In genomic region chr7:19086042-19086441, GRCm38 (mm10) we compare ENCODE assay signal across 8 mouse cellular contexts. TPM values are rescaled to one million over a fixed set of nuclear protein-coding genes. Genes with fewer than 3 reads are reported as not detected.
DNase-seq lines count a peak whose midpoint lies in the region; ATAC-seq and TF ChIP-seq lines count a peak whose summit lies in the region.

No protein-coding gene starts in this region.

- peaks cover 75% of the 10 kb centered on the region for H3K36me3 ChIP-seq in hindbrain, embryonic 13.5 days
- H3K36me3 ChIP-seq in hindbrain, embryonic 16.5 days (ENCODE audit: control insufficient read depth, insufficient read depth, low read length) = peaks cover 42% of the 10 kb centered on the region
- H3K36me3 ChIP-seq in intestine, embryonic 16.5 days (ENCODE audit: control insufficient read depth, insufficient read depth, low read length) = peaks cover 20% of the 10 kb centered on the region
- peaks cover 13% of the 10 kb centered on the region; the same call in 1 of the 2 replicates for H3K36me3 ChIP-seq in lung, postnatal 0 days (ENCODE audit: insufficient read depth, low read length)
- H3K36me3 ChIP-seq in splenic B cell, adult 2 months (ENCODE audit: control insufficient read depth, insufficient read depth, low read length, poor library complexity, severe bottlenecking) = no peaks in the 10 kb centered on the region

- no peaks in the 10 kb centered on the region for H3K9me3 ChIP-seq in hindbrain, embryonic 13.5 days
- H3K9me3 ChIP-seq in hindbrain, embryonic 16.5 days (ENCODE audit: control insufficient read depth, low read length) = no peaks in the 10 kb centered on the region
- H3K9me3 ChIP-seq in intestine, embryonic 16.5 days (ENCODE audit: control insufficient read depth, low read length) = no peaks in the 10 kb centered on the region
- H3K9me3 ChIP-seq in lung, postnatal 0 days (ENCODE audit: low read length) = no peaks in the 10 kb centered on the region

- no peak overlapping the region for H3K27ac ChIP-seq in hindbrain, embryonic 13.5 days
- no peak overlapping the region for H3K27ac ChIP-seq in hindbrain, embryonic 16.5 days (ENCODE audit: low read depth, low read length)
- peak overlapping the region; percentile 69; the same call in 1 of the 2 replicates for H3K27ac ChIP-seq in intestine, embryonic 16.5 days (ENCODE audit: low read length)
- H3K27ac ChIP-seq in lung, postnatal 0 days (ENCODE audit: low read length) = no peak overlapping the region

- no peak overlapping the region; the same call in 1 of the 2 replicates for H3K4me2 ChIP-seq in hindbrain, embryonic 13.5 days
- H3K4me2 ChIP-seq in hindbrain, embryonic 16.5 days (ENCODE audit: low read length) = no peak overlapping the region
- H3K4me2 ChIP-seq in intestine, embryonic 16.5 days (ENCODE audit: low read depth, low read length) = peak overlapping the region; percentile 49
- H3K4me2 ChIP-seq in lung, postnatal 0 days (replicated peaks; ENCODE audit: low read depth, low read length) = peak overlapping the region; percentile 54; the same call in 1 of the 2 replicates

- TF ChIP-seq CTCF in lung, postnatal 0 days (IDR thresholded peaks at IDR 0.05) = no peak

- no peak overlapping the region for H3K4me3 ChIP-seq in hindbrain, embryonic 13.5 days
- H3K4me3 ChIP-seq in hindbrain, embryonic 16.5 days (ENCODE audit: low read length) = no peak overlapping the region
- H3K4me3 ChIP-seq in intestine, embryonic 16.5 days (ENCODE audit: low read length) = peak overlapping the region; percentile 50
- peak overlapping the region; percentile 1; the same call in 1 of the 2 replicates for H3K4me3 ChIP-seq in lung, postnatal 0 days (ENCODE audit: low read depth, low read length)

- H3K27me3 ChIP-seq in hindbrain, embryonic 13.5 days = peaks cover 19% of the 10 kb centered on the region
- peaks cover 5% of the 10 kb centered on the region; the same call in 1 of the 2 replicates for H3K27me3 ChIP-seq in hindbrain, embryonic 16.5 days (replicated peaks; ENCODE audit: control insufficient read depth, insufficient read depth, low read length)
- H3K27me3 ChIP-seq in intestine, embryonic 16.5 days (replicated peaks; ENCODE audit: control insufficient read depth, insufficient read depth, low read length) = no peaks in the 10 kb centered on the region
- H3K27me3 ChIP-seq in lung, postnatal 0 days (replicated peaks; ENCODE audit: insufficient read depth, low read length) = no peaks in the 10 kb centered on the region
- no peaks in the 10 kb centered on the region; the same call in 1 of the 2 replicates for H3K27me3 ChIP-seq in splenic B cell, adult 2 months (ENCODE audit: control insufficient read depth, insufficient read depth, low read length, poor library complexity, severe bottlenecking)

- TF ChIP-seq EP300 in lung, postnatal 0 days (IDR thresholded peaks at IDR 0.05) = no peak

- intact Hi-C loops in gastrocnemius, postnatal 14 days (cut with DNase I; ENCODE audit: low total_unique reads) = no loop called here

- H3K9ac ChIP-seq in hindbrain, embryonic 13.5 days = 0 out of 2 replicates have a peak overlapping the region, but pooled peaks have one; percentile 36
- H3K9ac ChIP-seq in hindbrain, embryonic 16.5 days (ENCODE audit: low read depth, low read length) = no peak overlapping the region
- peak overlapping the region; percentile 73 for H3K9ac ChIP-seq in intestine, embryonic 16.5 days (ENCODE audit: low read depth, low read length)
- H3K9ac ChIP-seq in lung, postnatal 0 days (replicated peaks; ENCODE audit: low read depth) = no peak overlapping the region

- peaks cover 49% of the 10 kb centered on the region for H3K4me1 ChIP-seq in hindbrain, embryonic 13.5 days (replicated peaks)
- H3K4me1 ChIP-seq in hindbrain, embryonic 16.5 days (ENCODE audit: control insufficient read depth, insufficient read depth, low read depth, low read length) = peaks cover 6% of the 10 kb centered on the region; the same call in 1 of the 2 replicates
- H3K4me1 ChIP-seq in intestine, embryonic 16.5 days (ENCODE audit: control insufficient read depth, insufficient read depth, low read length) = peaks cover 50% of the 10 kb centered on the region
- H3K4me1 ChIP-seq in lung, postnatal 0 days (ENCODE audit: insufficient read depth, low read depth, low read length) = peaks cover 19% of the 10 kb centered on the region

- WGBS in hindbrain, embryonic 13.5 days = 18% methylated on average over 14 of the region's 14 CpGs
- 17% methylated on average over 14 of the region's 14 CpGs for WGBS in hindbrain, embryonic 16.5 days
- 14% methylated on average over 14 of the region's 14 CpGs for WGBS in intestine, embryonic 16.5 days
- 11% methylated on average over 14 of the region's 14 CpGs for WGBS in lung, postnatal 0 days

- ATAC-seq in hindbrain, embryonic 13.5 days (ENCODE audit: low FRiP score) = no peak
- no peak for ATAC-seq in hindbrain, embryonic 16.5 days
- peak; percentile 59 for ATAC-seq in intestine, embryonic 16.5 days
- peak; percentile 53 for ATAC-seq in lung, postnatal 0 days

- peak; percentile 85 for DNase-seq in c-Kit-positive CD71-positive TER-119-positive erythroid progenitor cells, embryonic 14.5 days (ENCODE audit: low spot score)
- peak; percentile 73 for DNase-seq in lung, postnatal 0 days (ENCODE audit: low spot score)
- peak; percentile 91 for DNase-seq in splenic B cell, adult 2 months (ENCODE audit: low read depth, low spot score)
- no peak for DNase-seq in thymus, postnatal 25 days
- no peak for DNase-seq in gastrocnemius, postnatal 14 days

RNA-seq across cellular contexts. Expression of gene Dmpk, which starts 2.4 kb away (rescaled TPM):
- 9.4 and 11.6 TPM in 2 replicates for polyA plus RNA-seq in hindbrain, embryonic 13.5 days (2015; fragmentation: Nextera tagmentation; extraction: Ambion mirVana)
- polyA plus RNA-seq in hindbrain, embryonic 16.5 days (2015; fragmentation: Nextera tagmentation; extraction: Ambion mirVana) = 8.0 and 12.3 TPM in 2 replicates
- polyA plus RNA-seq in intestine, embryonic 16.5 days (2015; fragmentation: Nextera tagmentation; extraction: Ambion mirVana) = 54.6 and 59.3 TPM in 2 replicates
- polyA plus RNA-seq in lung, postnatal 0 days (2015; fragmentation: Nextera tagmentation; extraction: Ambion mirVana) = 11.5 and 14.7 TPM in 2 replicates
- 100 to 1,000 TPM; 241 to 257 TPM for total RNA-seq in gastrocnemius, postnatal 14 days (2021)

RNA-seq across cellular contexts. Expression of gene Six5, which starts 8.4 kb away (rescaled TPM):
- 2.4 and 2.8 TPM in 2 replicates for polyA plus RNA-seq in hindbrain, embryonic 13.5 days (2015; fragmentation: Nextera tagmentation; extraction: Ambion mirVana)
- 1.9 and 2.9 TPM in 2 replicates for polyA plus RNA-seq in hindbrain, embryonic 16.5 days (2015; fragmentation: Nextera tagmentation; extraction: Ambion mirVana)
- 7.3 and 7.5 TPM in 2 replicates for polyA plus RNA-seq in intestine, embryonic 16.5 days (2015; fragmentation: Nextera tagmentation; extraction: Ambion mirVana)
- 4.2 and 4.7 TPM in 2 replicates for polyA plus RNA-seq in lung, postnatal 0 days (2015; fragmentation: Nextera tagmentation; extraction: Ambion mirVana)
- total RNA-seq in gastrocnemius, postnatal 14 days (2021) = 1 to 10 TPM; 3.1 to 3.8 TPM

RNA-seq across cellular contexts. Expression of gene Dmwd, which starts 10.0 kb away (rescaled TPM):
- 25.4 and 25.6 TPM in 2 replicates for polyA plus RNA-seq in hindbrain, embryonic 13.5 days (2015; fragmentation: Nextera tagmentation; extraction: Ambion mirVana)
- polyA plus RNA-seq in hindbrain, embryonic 16.5 days (2015; fragmentation: Nextera tagmentation; extraction: Ambion mirVana) = 29.1 and 30.0 TPM in 2 replicates
- 6.4 and 6.7 TPM in 2 replicates for polyA plus RNA-seq in intestine, embryonic 16.5 days (2015; fragmentation: Nextera tagmentation; extraction: Ambion mirVana)
- 9.7 and 12.0 TPM in 2 replicates for polyA plus RNA-seq in lung, postnatal 0 days (2015; fragmentation: Nextera tagmentation; extraction: Ambion mirVana)
- 10 to 100 TPM; 22.1 to 25.5 TPM for total RNA-seq in gastrocnemius, postnatal 14 days (2021)

RNA-seq across cellular contexts. Expression of gene Rsph6a, which starts 31.6 kb away (rescaled TPM):
- polyA plus RNA-seq in hindbrain, embryonic 13.5 days (2015; fragmentation: Nextera tagmentation; extraction: Ambion mirVana) = not detected in 2 replicates
- polyA plus RNA-seq in hindbrain, embryonic 16.5 days (2015; fragmentation: Nextera tagmentation; extraction: Ambion mirVana) = 0.17 and 0.40 TPM in 2 replicates
- 0.05 TPM in 1 of 2 replicates, not detected in the other for polyA plus RNA-seq in intestine, embryonic 16.5 days (2015; fragmentation: Nextera tagmentation; extraction: Ambion mirVana)
- not detected in 2 replicates for polyA plus RNA-seq in lung, postnatal 0 days (2015; fragmentation: Nextera tagmentation; extraction: Ambion mirVana)
- not detected for total RNA-seq in gastrocnemius, postnatal 14 days (2021)

RNA-seq across cellular contexts. Expression of gene Gm4969, which starts 32.1 kb away (rescaled TPM):
- polyA plus RNA-seq in hindbrain, embryonic 13.5 days (2015; fragmentation: Nextera tagmentation; extraction: Ambion mirVana) = 2.2 and 3.6 TPM in 2 replicates
- 7.0 and 8.8 TPM in 2 replicates for polyA plus RNA-seq in hindbrain, embryonic 16.5 days (2015; fragmentation: Nextera tagmentation; extraction: Ambion mirVana)
- polyA plus RNA-seq in intestine, embryonic 16.5 days (2015; fragmentation: Nextera tagmentation; extraction: Ambion mirVana) = 1.5 and 2.1 TPM in 2 replicates
- 0.20 and 0.23 TPM in 2 replicates for polyA plus RNA-seq in lung, postnatal 0 days (2015; fragmentation: Nextera tagmentation; extraction: Ambion mirVana)
- not detected for total RNA-seq in gastrocnemius, postnatal 14 days (2021)

Comparison
In these comparisons a context has a peak if more than half of its experiments do, and no peak if none do; other contexts are left out.
1. H3K9ac ChIP-seq: peak in hindbrain, embryonic 13.5 days (single experiment) and intestine, embryonic 16.5 days (single experiment); none in hindbrain, embryonic 16.5 days (single experiment) and lung, postnatal 0 days (single experiment).
2. ATAC-seq: peak in intestine, embryonic 16.5 days (single experiment) and lung, postnatal 0 days (single experiment); none in hindbrain, embryonic 13.5 days (single experiment) and hindbrain, embryonic 16.5 days (single experiment).
3. H3K4me2 ChIP-seq: peak in intestine, embryonic 16.5 days (single experiment) and lung, postnatal 0 days (single experiment); none in hindbrain, embryonic 13.5 days (single experiment) and hindbrain, embryonic 16.5 days (single experiment).
4. H3K4me3 ChIP-seq: peak in intestine, embryonic 16.5 days (single experiment) and lung, postnatal 0 days (single experiment); none in hindbrain, embryonic 13.5 days (single experiment) and hindbrain, embryonic 16.5 days (single experiment).
5. DNase-seq: peak in c-Kit-positive CD71-positive TER-119-positive erythroid progenitor cells, embryonic 14.5 days (single experiment), lung, postnatal 0 days (single experiment) and splenic B cell, adult 2 months (single experiment); none in thymus, postnatal 25 days (single experiment) and gastrocnemius, postnatal 14 days (single experiment).